Mouse (Mus musculus): ENCODE results near the gene Pomgnt2.

DNA sequence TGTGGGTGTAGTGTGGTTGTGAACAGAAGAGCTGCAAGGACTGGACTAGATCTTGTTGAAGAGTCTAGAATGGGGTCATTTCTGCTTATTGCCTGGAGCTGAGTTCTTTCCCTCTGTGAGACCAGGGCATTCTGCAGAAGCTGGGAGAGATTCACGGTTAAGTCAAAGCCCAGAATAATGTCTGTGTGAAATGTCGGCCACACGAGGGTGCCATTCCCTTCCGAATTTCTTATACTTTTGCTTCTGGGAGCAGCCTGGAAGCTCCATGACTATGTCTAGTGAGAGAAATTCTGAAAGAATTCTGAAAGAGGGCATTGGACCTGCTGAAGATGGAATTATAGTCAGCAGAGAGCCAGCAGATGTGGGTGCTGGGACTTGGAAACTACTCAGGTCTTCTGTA is 49.1 kb downstream of the Pomgnt2 start:
- no peak for TF ChIP-seq POLR2A (IDR thresholded peaks at IDR 0.05; ENCODE audit: extremely low read depth, insufficient read depth, low read length)
- peak; percentile 56 for TF ChIP-seq CTCF (IDR thresholded peaks at IDR 0.05; ENCODE audit: low read depth, low read length)
